Mouse (Mus musculus): ENCODE measurements around the gene Rpl10a. TPM values are rescaled to one million over a fixed set of nuclear protein-coding genes. Genes with fewer than 3 reads are reported as not detected.
A peak's percentile ranks its signal among the peaks of the same experiment; 100 is the strongest.

The Rpl10a gene
- polyA plus RNA-seq, 1 experiment from 2014 or later = 513 TPM

DNA sequence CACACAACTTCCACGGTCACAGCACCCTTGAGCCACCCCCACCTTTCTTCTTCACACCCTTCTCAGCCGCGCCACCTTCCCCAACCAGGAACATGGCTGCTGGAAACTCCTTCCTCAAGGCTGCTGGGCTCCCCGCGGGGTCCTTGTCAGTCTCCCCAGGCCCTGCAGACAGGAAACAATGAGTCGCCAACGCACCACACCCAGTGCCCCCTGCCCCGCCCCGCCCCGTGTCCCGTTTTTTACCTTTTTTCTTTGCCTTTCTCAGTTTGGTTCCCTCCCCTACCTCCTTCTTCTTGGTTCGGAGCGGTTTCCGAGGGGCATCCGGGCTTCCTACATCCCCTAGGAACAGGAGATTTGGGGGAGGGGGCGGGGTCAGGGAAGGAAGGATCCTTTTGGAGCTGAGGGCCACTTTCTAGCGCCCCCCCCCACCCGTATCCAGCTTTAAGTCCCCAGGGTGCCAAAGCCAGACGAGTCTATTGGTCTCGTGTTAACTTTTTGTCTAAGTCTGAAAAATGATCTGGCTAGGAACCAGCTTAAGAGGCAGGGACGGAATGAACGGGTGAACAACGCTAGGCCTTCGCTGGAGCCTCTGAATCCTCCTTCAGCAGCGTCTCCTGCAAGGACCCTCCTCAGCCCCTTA, 34.5 kb downstream of the Rpl10a start:
- peak overlapping the region; percentile 30 to 34 for H3K4me3 ChIP-seq (ENCODE audit: control insufficient read depth in 1 of 2, insufficient read depth in 1 of 2, low read depth in 1 of 2, low read length in 2 of 2)
- 4% methylated on average over 25 of the region's 25 CpGs for WGBS
- H3K9me3 ChIP-seq (ENCODE audit: control insufficient read depth, low read length) = 0 out of 2 replicates have a peak, but pooled peaks cover 3% of the 10 kb centered on the region
- peak overlapping the region; percentile 58 for H3K9ac ChIP-seq (ENCODE audit: low read length)
- no peak overlapping the region for H3K27ac ChIP-seq (replicated peaks in 1 of 2; ENCODE audit: control insufficient read depth in 1 of 2, insufficient read depth in 1 of 2, low read depth in 2 of 2, low read length in 2 of 2)
- H3K36me3 ChIP-seq (ENCODE audit: control insufficient read depth, insufficient read depth, low read length) = no peaks in the 10 kb centered on the region
- H3K27me3 ChIP-seq (ENCODE audit: control insufficient read depth, insufficient read depth, low read length) = peaks cover 63% of the 10 kb centered on the region
- no peak for ATAC-seq (ENCODE audit: insufficient number of reproducible peaks, insufficient read depth, low FRiP score, low read depth)
- H3K4me1 ChIP-seq (ENCODE audit: control insufficient read depth in 2 of 2, insufficient read depth in 2 of 2, low read length in 2 of 2) = peaks cover 14 to 25% of the 10 kb centered on the region in 2 experiments; a peak in 3 of 4 replicates
- peak overlapping the region; percentile 63 for H3K4me2 ChIP-seq (ENCODE audit: low read length)

DNA sequence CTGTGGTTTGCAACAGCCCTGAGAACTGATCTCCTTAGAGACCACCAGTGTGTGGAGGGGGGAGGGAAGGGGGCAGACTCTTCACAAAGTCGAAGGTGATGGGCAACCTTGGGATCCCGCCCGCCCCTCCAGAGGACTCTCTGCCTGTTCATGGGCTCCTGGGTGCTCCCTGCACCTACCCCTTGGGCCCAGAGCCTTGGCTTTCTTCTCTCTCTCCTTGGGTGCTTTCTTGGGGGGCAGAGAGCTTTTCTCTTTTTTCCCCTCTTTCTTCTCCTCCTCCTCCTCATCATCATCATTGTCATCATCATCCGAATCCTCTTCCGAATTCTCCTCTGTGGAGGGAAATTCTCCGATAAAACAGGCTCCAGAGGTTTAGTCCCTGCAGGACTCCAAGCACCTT, 35.2 kb downstream of the Rpl10a start:
- Histone ChIP-seq H3K36me3 (ENCODE audit: control insufficient read depth, insufficient read depth, low read length) (no peaks in the 10 kb centered on the region), H3K9me3 (ENCODE audit: control insufficient read depth, low read length) (0 out of 2 replicates have a peak, but pooled peaks cover 3% of the 10 kb centered on the region), H3K4me2 (ENCODE audit: low read length) (peak overlapping the region; percentile 63), H3K9ac (ENCODE audit: low read length) (peak overlapping the region; percentile 58), H3K27ac (replicated peaks in 1 of 2; ENCODE audit: control insufficient read depth in 1 of 2, insufficient read depth in 1 of 2, low read depth in 2 of 2, low read length in 2 of 2) (no peak overlapping the region), H3K4me3 (ENCODE audit: control insufficient read depth in 1 of 2, insufficient read depth in 1 of 2, low read depth in 1 of 2, low read length in 2 of 2) (no peak overlapping the region; a peak in 2 of 4 replicates), H3K27me3 (ENCODE audit: control insufficient read depth, insufficient read depth, low read length) (peaks cover 56% of the 10 kb centered on the region), H3K4me1 (ENCODE audit: control insufficient read depth in 2 of 2, insufficient read depth in 2 of 2, low read length in 2 of 2) (peaks cover 14 to 25% of the 10 kb centered on the region in 2 experiments; a peak in 3 of 4 replicates)
- ATAC-seq (ENCODE audit: insufficient number of reproducible peaks, insufficient read depth, low FRiP score, low read depth) = no peak
- 27% methylated on average over 6 of the region's 6 CpGs for WGBS

- H3K9me3 ChIP-seq (ENCODE audit: control insufficient read depth, low read length) = no peaks in the 10 kb centered on the region
- peak within 1 kb of the TSS; percentile 19 to 32 for H3K4me3 ChIP-seq (ENCODE audit: control insufficient read depth in 1 of 2, insufficient read depth in 1 of 2, low read depth in 1 of 2, low read length in 2 of 2)
- H3K27ac ChIP-seq (replicated peaks in 1 of 2; ENCODE audit: control insufficient read depth in 1 of 2, insufficient read depth in 1 of 2, low read depth in 2 of 2, low read length in 2 of 2) = no peak within 1 kb of the TSS
- H3K4me1 ChIP-seq (ENCODE audit: control insufficient read depth in 2 of 2, insufficient read depth in 2 of 2, low read length in 2 of 2) = peaks cover 14 to 25% of the 10 kb centered on the region in 2 experiments; a peak in 3 of 4 replicates
- H3K9ac ChIP-seq (ENCODE audit: low read length) = peak within 1 kb of the TSS; percentile 53; the same call in 1 of the 2 replicates
- no peaks in the 10 kb centered on the region for H3K36me3 ChIP-seq (ENCODE audit: control insufficient read depth, insufficient read depth, low read length)
- peak within 1 kb of the TSS; percentile 63 for H3K4me2 ChIP-seq (ENCODE audit: low read length)
- H3K27me3 ChIP-seq (ENCODE audit: control insufficient read depth, insufficient read depth, low read length) = peaks cover 41% of the 10 kb centered on the region
- no peak for ATAC-seq (ENCODE audit: insufficient number of reproducible peaks, insufficient read depth, low FRiP score, low read depth)
- WGBS = 21% methylated on average over 8 of the region's 8 CpGs
Measured at GRCm38 (mm10) chr17:28365122-28365521, 36.9 kb downstream of the Rpl10a start, which contains the start of gene Tulp1. Gene Tulp1, minus strand, starts transcription at chr17:28365222.

DNA sequence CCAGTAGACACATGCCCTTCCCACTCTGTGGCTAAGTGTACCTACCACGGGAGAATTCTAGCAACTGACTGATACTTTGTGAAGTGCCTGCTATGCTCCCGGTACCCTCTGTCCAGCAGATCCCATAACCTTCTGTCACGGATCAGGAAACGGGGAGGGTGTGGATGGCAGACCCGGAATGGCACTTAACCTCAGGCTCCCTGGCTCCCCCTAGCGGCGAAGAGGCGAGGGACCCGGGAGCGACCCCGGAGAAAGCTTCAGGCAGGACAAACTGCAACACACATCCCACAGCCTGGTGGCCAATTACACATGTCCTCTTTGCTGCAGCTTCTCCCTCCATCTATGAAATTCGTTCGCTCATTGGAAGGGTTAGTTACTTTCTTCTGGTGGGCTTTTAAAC, 40.2 kb downstream of the Rpl10a start:
- no peaks in the 10 kb centered on the region for H3K9me3 ChIP-seq (ENCODE audit: control insufficient read depth, low read length)
- no peaks in the 10 kb centered on the region for H3K36me3 ChIP-seq (ENCODE audit: control insufficient read depth, insufficient read depth, low read length)
- 3% methylated on average over 13 of the region's 13 CpGs for WGBS
- H3K4me2 ChIP-seq (ENCODE audit: low read length) = 0 out of 2 replicates have a peak overlapping the region, but pooled peaks have one; percentile 23
- peaks cover 20% of the 10 kb centered on the region for H3K27me3 ChIP-seq (ENCODE audit: control insufficient read depth, insufficient read depth, low read length)
- no peak for ATAC-seq (ENCODE audit: insufficient number of reproducible peaks, insufficient read depth, low FRiP score, low read depth)
- H3K4me1 ChIP-seq (ENCODE audit: control insufficient read depth in 2 of 2, insufficient read depth in 2 of 2, low read length in 2 of 2) = peaks cover 8 to 17% of the 10 kb centered on the region in 2 experiments; a peak in 3 of 4 replicates
- no peak overlapping the region for H3K27ac ChIP-seq (replicated peaks in 1 of 2; ENCODE audit: control insufficient read depth in 1 of 2, insufficient read depth in 1 of 2, low read depth in 2 of 2, low read length in 2 of 2)
- H3K9ac ChIP-seq (ENCODE audit: low read length) = peak overlapping the region; percentile 30; the same call in 1 of the 2 replicates
- no peak overlapping the region for H3K4me3 ChIP-seq (ENCODE audit: control insufficient read depth in 1 of 2, insufficient read depth in 1 of 2, low read depth in 1 of 2, low read length in 2 of 2)

DNA sequence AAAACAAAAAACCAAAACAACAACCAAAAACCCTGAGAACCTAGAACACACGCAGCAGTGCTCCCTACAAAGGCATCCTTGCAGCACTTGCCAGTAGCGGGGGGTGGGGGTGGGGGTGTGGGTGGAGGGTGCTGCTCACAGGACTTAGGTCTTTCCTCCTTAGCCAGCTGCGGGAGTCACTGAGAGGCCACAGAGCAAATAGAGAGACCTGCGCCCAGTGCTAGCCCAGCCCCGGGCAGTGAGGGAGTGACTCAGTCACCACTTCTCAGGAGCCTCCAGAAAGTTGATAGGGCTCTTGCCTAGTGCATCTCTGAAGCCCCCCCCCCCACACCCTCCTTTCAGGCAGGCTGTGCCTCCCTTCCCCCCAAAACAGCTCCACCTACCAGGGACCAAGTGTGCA, 40.8 kb downstream of the Rpl10a start:
- no peak for ATAC-seq (ENCODE audit: insufficient number of reproducible peaks, insufficient read depth, low FRiP score, low read depth)
- Histone ChIP-seq H3K27ac (replicated peaks in 1 of 2; ENCODE audit: control insufficient read depth in 1 of 2, insufficient read depth in 1 of 2, low read depth in 2 of 2, low read length in 2 of 2) (no peak overlapping the region), H3K4me3 (ENCODE audit: control insufficient read depth in 1 of 2, insufficient read depth in 1 of 2, low read depth in 1 of 2, low read length in 2 of 2) (no peak overlapping the region), H3K4me2 (ENCODE audit: low read length) (no peak overlapping the region), H3K4me1 (ENCODE audit: control insufficient read depth in 2 of 2, insufficient read depth in 2 of 2, low read length in 2 of 2) (peaks cover 5 to 11% of the 10 kb centered on the region in 2 experiments; a peak in 3 of 4 replicates), H3K27me3 (ENCODE audit: control insufficient read depth, insufficient read depth, low read length) (peaks cover 18% of the 10 kb centered on the region), H3K36me3 (ENCODE audit: control insufficient read depth, insufficient read depth, low read length) (no peaks in the 10 kb centered on the region), H3K9me3 (ENCODE audit: control insufficient read depth, low read length) (no peaks in the 10 kb centered on the region), H3K9ac (ENCODE audit: low read length) (no peak overlapping the region)
- 61% methylated on average over 5 of the region's 5 CpGs for WGBS

- Histone ChIP-seq H3K9ac (ENCODE audit: low read length) (no peak overlapping the region), H3K27me3 (ENCODE audit: control insufficient read depth, insufficient read depth, low read length) (peaks cover 23% of the 10 kb centered on the region)
- 67% methylated on average over 2 of the region's 2 CpGs for WGBS
Measured at GRCm38 (mm10) chr17:28371286-28371685, 43.0 kb downstream of the Rpl10a start.

GRCm38 (mm10) chr17:28371941-28372340, 43.7 kb downstream of the Rpl10a start:
- Histone ChIP-seq H3K9me3 (ENCODE audit: control insufficient read depth, low read length) (no peaks in the 10 kb centered on the region), H3K4me1 (ENCODE audit: control insufficient read depth in 2 of 2, insufficient read depth in 2 of 2, low read length in 2 of 2) (peaks cover 0 to 2% of the 10 kb centered on the region in 2 experiments; a peak in 1 of 4 replicates), H3K4me2 (ENCODE audit: low read length) (no peak overlapping the region), H3K27ac (replicated peaks in 1 of 2; ENCODE audit: control insufficient read depth in 1 of 2, insufficient read depth in 1 of 2, low read depth in 2 of 2, low read length in 2 of 2) (no peak overlapping the region), H3K4me3 (ENCODE audit: control insufficient read depth in 1 of 2, insufficient read depth in 1 of 2, low read depth in 1 of 2, low read length in 2 of 2) (no peak overlapping the region), H3K36me3 (ENCODE audit: control insufficient read depth, insufficient read depth, low read length) (no peaks in the 10 kb centered on the region), H3K27me3 (ENCODE audit: control insufficient read depth, insufficient read depth, low read length) (peaks cover 23% of the 10 kb centered on the region), H3K9ac (ENCODE audit: low read length) (no peak overlapping the region)
- no peak for ATAC-seq (ENCODE audit: insufficient number of reproducible peaks, insufficient read depth, low FRiP score, low read depth)
- 71% methylated on average over 1 of the region's 1 CpGs for WGBS

More at GRCm38 (mm10) chr17:28371286-28371685, 43.0 kb downstream of the Rpl10a start:
- Histone ChIP-seq H3K36me3 (ENCODE audit: control insufficient read depth, insufficient read depth, low read length) (no peaks in the 10 kb centered on the region), H3K4me2 (ENCODE audit: low read length) (no peak overlapping the region), H3K4me3 (ENCODE audit: control insufficient read depth in 1 of 2, insufficient read depth in 1 of 2, low read depth in 1 of 2, low read length in 2 of 2) (no peak overlapping the region), H3K9me3 (ENCODE audit: control insufficient read depth, low read length) (no peaks in the 10 kb centered on the region), H3K4me1 (ENCODE audit: control insufficient read depth in 2 of 2, insufficient read depth in 2 of 2, low read length in 2 of 2) (peaks cover 0 to 2% of the 10 kb centered on the region in 2 experiments; a peak in 1 of 4 replicates), H3K27ac (replicated peaks in 1 of 2; ENCODE audit: control insufficient read depth in 1 of 2, insufficient read depth in 1 of 2, low read depth in 2 of 2, low read length in 2 of 2) (no peak overlapping the region)
- no peak for ATAC-seq (ENCODE audit: insufficient number of reproducible peaks, insufficient read depth, low FRiP score, low read depth)
